Mouse (Mus musculus) kidney, postnatal 4 days (tissue): ENCODE data around the gene Mcemp1.

Experiments
- DNase-seq, 2 experiments: peaks; one replicate each; pipeline ENCODE4 v3.0.0; 2021; ENCODE audit warnings: mixed read lengths in 2 of 2

The Mcemp1 gene

DNA sequence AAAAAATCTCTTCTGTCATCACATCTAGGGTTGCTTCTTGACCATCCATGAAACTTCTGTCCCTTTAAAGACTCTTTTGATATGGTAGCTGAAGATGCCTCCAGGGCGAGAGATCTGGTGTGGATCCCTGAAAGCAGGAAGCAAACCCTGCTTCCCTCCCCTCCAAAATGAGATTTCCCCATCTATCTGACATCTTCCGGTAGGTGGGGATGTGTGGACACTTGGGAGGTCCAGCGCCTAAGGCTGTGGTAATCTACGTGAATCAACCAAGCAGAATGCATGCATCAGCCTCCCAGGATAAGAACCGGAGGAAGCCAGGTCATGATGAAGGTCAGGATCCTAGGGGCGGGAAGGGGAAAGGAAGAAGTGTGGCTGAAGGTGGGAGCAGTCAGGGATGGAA is at the start of gene Mcemp1:
Mcemp1 (plus strand) TSS at position 248 of the 400 bp plus-strand sequence.
- no peak for DNase-seq

DNA sequence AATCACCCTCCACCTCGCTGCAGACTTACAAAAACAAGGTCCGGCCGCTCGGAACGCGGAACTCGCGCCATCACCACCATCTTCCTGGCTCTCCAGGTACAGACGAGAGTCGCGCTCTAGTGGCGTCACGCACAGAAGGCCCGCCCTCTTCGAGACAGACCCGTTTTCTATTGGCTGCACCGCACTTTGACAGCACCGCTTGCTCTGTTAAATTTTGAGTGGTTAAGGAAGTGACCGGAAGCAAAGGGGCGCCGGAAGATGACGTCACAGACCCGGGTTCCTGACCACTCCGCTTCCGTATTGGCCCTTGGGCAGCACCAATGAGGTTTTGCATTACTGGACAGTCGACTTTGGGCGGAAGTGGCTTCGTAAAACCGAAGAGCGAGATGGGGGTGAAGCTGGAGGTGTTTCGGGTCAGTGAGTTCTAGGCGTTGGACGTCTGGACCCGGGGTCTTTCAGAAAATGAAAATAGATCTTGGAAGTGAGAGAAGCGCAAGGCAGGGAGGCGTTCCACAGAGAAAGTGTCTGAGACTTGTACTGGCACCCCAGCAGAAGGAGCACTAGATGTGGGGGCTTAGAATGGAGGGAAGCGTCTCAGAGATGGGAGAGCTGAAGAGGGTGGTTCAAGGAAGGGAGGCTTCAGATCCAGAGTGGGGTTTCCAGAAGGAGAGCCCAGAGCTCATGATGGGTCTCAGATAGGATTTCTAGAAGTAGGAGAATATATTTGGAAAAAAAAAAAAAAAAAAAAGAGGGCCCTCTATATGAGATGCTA is 44.2 kb upstream of the Mcemp1 start, which contains the start of the genes Xab2 and Pet100:
Xab2 (minus strand) TSS at position 118 of the 772 bp plus-strand sequence.
Pet100 (plus strand) TSS at position 350 of the 772 bp plus-strand sequence.
- DNase-seq: peak; percentile 99

DNA sequence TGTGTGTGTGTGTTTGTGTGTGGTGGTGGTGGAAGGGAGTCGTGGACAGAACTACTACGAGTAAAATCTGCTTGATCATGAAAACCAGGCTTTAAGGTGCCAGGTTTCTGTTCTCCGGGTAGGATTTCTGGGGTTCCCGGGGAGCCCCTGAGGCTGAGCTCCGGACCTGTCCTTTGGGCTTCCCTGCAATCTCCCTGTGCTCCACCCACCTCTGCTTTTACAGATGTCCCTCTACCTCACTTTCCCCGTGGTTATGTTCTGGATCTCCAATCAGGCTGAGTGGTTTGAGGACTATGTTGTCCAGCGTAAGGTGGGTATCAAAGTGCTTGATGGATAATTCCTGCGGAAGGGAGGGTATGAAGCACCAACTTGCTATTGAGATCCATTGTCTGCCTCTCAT is 43.4 kb upstream of the Mcemp1 start:
- no peak for DNase-seq

DNA sequence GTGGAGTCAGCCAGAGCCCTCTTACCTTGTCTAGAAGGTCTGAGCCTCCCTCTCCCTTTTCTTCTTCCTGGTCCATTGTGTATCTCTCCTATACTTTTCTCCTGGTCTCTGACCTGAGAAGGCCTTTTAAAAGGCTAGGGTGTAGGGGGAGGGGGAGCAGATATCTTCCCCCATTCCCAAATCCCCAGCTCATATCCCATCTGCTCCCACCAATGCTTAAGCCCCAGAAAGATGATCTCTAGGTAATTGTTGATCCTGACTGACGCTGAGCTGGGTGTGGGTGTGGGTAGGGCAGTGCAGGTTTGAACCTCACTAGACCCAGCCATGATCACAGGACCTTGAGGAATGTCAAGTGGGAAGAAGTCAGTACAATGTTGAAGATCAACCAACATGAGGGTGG is 40.1 kb upstream of the Mcemp1 start, which contains the start of gene Pcp2:
Pcp2 (minus strand) TSS at position 101 of the 400 bp plus-strand sequence.
- no peak for DNase-seq

DNA sequence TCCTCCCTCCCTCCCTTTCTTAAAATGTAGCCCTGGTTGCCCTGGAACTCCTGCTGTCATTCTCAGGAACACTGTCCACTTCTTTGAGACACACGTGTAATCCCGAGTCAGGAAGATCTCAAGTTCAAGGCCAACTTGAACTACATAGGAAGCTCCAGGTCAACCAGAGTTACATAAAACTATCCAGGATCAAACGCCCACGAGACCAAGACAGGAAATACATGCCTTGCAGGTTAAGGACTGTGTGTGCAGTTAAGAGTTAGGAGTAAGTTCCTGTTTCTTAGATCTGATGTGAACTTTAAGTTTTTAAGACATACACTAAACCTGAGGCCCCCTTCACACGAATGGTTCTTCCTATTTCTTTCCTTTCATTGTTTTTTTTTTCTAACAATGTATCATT is 38.6 kb upstream of the Mcemp1 start:
- DNase-seq: no peak

DNA sequence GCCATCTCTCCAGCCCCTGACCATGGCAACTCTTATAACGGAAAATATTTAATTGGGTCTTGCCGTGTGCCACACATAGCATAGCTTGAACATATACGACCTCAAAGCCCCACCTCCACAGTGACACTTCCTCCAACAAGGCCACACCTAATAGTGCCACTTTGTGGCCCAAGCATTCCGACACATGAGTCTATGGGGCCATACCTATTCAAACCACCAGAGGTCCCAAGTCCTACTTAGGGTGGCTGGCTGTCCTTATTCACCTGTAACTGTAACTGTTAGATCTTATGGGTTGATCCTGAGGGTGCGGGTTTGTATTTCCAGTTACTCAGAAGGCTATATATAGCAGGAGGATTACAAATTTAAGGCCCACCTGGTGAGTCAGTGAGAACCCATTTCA is 37.5 kb upstream of the Mcemp1 start:
- peak; percentile 44 to 56 for DNase-seq

DNA sequence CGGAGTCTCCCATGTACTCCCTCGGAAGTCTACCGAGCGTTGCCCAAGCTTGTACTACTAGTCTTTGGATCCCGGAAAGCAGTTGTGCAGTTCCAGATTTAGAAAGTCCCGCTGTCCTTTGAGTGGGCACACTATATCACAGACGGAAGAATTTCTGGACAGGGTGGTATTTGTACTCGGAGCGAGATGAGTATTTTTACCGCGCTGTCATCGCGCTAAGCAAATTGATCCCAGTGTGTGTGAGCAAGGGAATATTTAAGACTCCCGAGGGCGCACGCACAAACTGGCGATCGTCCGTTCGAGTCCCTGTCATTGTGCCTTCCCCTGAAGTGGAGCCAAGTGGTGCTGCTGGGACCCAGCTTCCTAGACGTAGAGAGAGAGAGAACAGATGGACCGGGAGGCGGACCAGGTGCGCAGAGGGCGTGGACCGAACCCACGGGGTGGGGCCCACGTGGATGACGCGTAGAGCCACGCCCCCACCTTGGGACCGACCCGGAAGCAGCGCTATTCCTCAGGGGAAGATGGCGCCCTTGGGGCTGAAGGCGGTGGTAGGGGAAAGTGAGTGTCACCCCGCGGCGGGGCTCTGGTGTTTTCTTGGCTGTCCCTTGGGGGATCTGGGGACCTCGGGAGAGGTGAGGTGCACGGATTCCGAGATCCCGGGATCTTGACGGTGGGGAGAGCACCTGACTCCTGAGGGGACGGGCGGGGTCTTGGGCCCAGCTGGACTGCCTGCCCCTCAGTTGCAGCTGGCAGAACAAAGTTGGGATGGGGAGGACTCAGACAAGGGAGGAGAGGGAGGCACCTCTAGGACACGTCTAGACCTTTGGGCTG is 34.7 kb upstream of the Mcemp1 start, which contains the start of gene Stxbp2:
Stxbp2 (plus strand) TSS at position 309 of the 831 bp plus-strand sequence.
- DNase-seq: peak; percentile 83 to 90

DNA sequence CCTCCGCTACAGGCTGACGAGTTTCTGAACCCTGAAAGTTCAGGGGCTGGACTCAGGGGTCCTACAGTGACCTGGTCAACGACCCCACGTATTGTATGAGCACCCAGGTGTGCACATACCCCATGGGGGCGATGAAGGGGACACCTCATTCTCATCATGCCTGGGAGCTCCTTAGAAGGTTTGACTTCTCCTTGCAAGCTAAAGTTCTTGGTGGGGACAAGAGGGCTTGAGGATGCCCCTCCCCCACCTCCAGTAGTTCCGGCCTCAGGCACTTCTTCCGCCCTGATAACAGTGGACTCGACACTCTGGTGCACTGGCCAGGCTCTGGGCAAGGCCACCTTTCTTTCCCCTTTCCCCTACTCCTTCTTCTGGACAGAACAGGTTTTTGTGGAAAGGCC is 34.1 kb upstream of the Mcemp1 start:
- peak; percentile 42 to 61 for DNase-seq

DNA sequence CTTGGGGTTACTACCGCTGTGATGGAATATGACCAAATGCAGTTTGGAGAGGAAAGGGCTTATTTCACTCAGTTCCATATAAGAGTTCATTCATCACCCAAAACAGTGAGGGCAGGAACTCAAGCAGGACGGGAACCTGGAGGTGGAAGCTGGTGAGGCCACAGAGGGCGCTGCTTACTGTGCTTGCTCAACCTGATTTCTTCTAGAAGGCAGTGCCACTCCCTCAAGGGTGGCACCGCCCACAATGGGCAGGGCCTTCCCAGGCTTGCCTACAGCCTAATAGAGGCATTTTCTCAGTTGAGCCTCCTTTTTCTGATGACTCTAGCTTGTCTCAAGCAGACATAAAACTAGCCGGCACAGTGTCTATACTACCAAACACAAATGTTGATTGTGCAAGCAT is 19.8 kb upstream of the Mcemp1 start:
- peak; percentile 61 to 76 for DNase-seq

DNA sequence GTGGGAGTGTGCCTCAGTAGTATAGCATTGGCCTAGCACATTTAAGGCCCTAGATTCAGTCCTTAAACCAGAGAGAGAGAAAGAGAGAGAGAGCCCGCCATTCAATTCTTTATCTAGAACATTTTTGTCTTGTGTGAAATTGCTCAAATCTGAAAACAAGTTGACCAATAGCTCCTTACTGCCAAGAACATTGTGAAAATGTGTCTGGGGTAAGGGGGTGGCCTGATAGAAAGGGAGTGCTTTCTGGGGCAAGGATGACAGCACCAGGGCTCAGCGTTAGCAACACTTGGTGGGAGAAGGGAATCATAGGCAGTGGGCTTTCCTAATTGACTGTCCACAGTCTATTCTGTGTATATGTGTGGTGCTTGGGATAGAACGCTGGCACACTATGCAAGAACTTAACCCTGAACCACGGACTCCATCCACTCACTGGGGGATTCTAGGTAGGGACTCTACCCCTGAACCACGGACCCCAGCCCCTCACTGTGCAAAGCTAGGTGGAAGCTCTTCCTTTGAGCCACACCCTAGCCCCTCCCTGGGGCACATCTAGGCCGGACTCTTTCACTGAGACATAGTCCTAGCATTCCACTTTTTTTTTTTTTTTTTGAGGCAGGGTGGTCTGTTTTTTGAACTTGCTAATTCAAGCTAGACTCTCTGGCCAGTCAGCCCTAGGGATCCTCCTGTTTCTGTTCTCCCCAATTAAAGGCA is 18.6 kb upstream of the Mcemp1 start:
- no peak for DNase-seq

DNA sequence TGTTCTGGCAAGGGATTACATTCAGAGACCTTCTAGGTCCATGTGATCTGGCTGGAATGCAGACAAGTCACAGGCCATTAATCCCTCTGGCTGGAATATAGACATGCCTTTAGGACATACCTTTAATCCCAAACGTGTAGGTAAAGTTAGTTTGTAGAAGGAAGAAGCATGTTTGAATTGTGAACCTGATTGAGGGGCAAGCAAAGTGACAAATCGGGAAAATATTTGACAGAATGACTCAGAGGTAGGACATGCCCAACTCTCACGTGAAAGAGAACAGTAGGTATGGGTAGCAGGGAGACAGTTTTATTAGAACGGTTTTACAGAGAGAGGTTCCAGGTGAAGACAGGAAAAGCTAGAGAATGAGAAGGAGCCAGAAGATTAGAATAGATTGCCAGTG is 18.0 kb upstream of the Mcemp1 start:
- no peak for DNase-seq

DNA sequence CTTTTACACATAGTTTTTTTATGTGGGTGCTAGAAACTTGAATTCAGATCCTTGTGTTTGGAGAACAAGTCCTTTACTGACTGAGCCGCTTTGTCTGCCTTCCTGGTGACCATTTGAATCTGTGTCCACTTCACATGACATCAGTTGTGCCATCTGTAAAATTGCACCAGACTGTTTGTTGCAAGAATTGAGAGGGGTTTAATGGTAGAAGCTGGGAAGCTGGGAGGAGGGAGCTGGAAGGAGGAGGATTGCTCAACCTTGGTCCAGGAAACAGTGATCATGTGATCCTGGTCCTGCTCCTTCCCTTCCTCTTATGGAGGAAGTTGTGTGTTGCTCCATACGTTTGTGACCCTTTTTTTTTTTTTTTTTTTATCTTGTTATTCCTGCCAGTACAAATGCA is 17.3 kb upstream of the Mcemp1 start:
- no peak for DNase-seq

DNA sequence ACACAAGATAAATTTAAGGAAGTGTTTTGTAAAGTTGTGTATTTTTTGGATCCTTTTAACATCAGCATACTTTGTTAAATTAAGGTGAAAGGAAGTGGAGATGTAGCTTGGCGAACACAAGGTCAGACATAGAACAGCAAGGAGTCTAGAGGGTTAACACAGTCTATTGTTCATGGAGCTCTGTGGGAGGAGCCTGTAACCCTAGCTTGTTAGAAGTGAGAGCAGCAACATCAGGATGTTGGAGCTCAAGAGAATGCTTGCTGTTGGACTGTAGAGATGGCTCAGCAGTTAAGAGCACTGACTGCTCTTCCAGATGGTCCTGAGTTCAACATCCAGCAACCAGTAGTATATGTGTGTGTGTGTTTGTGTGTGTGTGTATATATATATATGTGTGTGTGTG is 16.6 kb upstream of the Mcemp1 start:
- no peak for DNase-seq

DNA sequence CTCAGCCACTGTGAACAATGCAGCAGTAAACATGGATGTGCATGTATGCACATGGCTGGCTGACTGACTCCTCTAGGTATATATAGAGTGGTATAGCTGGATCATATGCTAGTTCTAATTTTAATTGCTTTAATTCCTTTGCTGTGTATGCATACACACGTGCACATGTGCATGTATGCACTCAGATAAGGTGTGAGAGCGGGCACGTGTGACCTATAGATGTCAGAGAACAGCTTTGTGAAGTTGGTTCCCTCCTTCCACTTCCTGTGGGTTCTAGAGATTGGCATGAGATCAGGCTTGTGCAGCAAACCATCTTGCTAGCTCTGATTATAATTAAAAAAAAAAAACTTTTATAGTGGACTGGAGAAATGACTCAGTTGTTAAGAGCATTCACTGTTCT is 12.7 kb upstream of the Mcemp1 start:
- DNase-seq: no peak

DNA sequence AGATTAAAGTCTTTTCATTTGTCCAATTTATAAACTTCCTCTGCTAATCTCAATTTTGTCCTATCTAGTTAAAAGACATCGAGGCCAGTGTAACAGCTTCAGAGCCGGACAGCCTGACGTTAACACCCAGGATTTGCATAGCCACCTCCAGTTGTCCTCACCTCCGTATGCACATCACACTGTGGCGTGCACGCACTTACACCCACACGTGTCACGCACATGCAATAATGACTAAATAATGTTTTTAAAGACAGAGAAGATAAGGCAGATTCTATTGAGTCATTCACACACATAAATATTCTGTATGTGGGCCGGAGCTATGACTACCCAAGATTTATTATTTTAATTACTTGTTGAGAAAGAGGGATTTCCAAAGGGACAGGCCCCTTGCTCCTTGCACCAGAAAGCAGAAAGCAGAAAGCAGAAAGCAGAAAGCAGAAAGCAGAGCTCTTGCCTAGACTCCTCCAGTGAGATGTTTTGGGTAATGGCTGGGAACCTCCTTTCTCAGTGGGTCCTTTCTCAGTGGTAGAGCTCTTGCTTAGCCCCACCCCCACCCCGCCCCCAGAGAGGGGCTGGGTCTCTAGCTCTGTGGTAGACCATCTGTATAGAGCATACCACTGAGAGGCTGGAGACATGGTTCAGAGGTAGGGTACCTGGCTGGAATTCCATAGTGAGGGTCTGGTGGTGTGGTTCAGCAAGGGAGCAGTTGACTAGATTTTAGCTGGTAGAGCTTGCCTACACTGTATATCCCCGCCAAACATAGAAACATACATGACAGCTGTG is 10.6 kb upstream of the Mcemp1 start:
- no peak for DNase-seq

DNA sequence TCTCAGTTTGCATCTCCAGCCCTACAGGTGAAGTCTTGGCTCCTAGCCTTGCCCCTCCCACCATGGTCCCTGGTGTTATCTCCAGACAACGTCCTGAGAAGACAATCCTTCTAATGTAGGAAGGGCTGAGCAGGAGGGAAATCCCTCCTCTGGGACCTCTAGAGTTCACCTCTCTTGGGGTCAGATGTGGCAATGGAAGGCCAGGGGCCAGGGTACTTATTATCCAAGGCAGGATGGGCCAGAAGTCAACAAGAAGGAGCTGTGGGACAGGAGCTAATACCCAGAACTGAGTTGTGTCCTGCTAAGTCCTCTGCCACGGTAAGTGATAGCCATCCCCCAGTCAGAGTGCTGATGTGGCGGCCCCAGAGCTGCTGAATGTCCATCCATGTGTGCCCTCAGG is 10.0 kb upstream of the Mcemp1 start, which contains the start of gene Retn:
Retn (plus strand) TSS at position 245 of the 400 bp plus-strand sequence.
- DNase-seq: no peak

DNA sequence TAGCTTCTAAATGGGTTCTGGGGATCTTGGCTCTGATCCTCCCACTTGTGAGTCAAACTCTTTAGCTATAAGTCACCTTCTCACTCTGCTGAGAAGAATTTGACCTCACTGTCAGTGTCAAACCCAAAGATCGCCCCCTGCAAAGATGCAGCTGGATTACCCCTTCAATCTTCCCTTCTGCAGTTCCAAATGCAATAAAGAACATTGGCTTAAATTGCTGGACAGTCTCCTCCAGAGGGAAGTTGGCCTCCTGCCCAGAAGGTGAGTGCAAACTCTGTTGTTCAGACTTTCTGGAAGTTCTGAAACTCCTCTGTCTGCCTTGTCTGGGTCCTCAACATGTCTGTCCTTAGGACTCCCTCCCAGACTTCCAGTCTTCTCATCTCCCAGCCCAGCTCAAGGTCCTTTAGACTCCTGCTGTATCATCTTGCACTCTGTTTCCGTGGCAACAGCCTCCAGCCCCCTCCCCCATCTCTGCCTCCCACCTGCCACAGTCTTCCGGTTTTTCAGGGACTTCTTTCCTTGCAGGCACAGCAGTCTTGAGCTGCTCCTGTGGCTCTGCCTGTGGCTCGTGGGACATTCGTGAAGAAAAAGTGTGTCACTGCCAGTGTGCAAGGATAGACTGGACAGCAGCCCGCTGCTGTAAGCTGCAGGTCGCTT is 8.7 kb upstream of the Mcemp1 start:
- DNase-seq: peak in 1 of 2 experiments; percentile 18

DNA sequence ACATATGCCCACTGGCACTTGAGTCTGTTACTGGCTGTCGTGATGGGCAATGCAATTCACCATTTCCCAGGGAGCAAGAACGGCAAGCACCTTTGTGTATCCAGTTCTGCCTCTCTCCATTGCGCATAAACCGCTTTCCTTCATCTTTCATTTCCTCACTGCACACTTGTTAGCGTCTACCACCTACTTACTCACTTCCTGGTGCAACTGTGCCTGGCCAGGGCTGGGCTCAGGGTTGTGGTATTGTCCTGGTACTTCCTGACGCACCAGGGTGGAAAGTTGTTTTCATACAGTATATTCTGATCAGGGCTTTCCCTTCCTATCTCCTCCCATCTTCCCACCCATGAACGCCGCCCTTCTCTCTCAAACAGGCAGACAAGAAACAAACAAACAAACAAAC is 4.7 kb upstream of the Mcemp1 start:
- no peak for DNase-seq

DNA sequence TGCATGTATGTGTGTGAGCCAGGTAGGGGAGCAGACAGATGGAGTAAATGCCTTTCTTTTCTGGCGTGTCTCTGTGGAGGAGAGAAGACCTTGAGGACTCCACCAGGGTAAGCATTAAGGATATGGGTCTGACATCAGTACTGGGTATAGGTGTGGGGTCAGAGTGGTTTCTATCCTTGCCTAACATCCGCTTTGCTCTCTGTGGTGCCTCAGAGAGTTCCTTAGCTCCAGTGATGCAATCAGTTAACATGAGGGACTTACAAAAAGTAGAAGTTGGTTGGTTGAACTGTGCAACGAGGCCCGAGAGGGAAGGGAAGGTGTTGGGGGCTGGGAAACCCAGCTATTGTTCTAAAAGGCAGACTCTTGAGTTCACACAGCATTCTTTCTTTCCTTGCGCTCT is 1.1 kb upstream of the Mcemp1 start:
- DNase-seq: no peak

DNA sequence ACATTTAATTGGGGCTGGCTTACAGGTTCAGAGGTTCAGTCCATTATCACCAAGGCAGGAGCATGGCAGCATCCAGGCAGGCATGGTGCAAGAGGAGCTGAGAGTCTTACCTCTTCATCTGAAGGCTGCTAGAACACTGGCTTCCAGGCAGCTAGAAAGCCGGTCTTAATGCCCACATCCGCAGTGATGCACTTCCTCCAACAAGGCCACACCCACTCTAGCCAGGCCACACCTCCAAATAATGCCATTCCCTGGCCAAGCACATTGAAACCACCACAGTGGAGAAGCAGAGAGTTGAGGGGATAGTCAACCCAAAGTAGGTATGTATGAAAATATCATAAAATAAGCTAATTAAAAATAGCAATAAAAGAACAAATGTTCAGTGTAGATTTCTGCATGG is 4.8 kb downstream of the Mcemp1 start:
- no peak for DNase-seq

DNA sequence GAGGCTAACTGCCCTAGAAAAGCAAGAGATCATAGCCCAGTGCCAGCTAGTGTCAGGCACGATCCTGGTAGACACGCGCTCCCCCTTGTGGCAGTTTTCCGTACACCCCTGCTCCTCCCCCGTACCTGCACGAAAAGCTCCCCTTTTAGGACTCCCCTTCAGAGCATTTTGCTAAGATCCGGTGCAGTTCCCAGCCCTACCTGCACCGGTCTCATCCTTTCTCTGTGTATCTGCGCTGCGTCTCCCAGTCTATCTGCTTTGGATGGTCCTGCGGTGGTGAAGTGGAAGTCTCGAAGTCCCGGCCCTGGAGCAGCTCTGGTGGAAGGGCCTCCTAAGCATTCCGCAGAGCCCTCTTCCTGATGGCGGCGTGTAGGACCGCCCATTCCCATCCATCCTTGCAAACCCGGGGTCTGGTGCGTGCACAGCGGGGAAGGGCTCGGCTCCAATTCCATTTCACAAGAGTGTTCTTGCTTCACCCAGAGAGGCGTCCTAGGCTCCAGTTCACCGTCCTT is 6.5 kb downstream of the Mcemp1 start, which contains the start of gene Fcor:
Fcor (minus strand) TSS at position 383 of the 512 bp plus-strand sequence.
- peak; percentile 90 for DNase-seq
